Mouse (Mus musculus): ENCODE measurements around the gene Myo10. TPM values are rescaled to one million over a fixed set of nuclear protein-coding genes. Genes with fewer than 3 reads are reported as not detected.

Gene Myo10
- polyA plus RNA-seq, 1 experiment, result not detected

GRCm38 (mm10) chr15:25631332-25631731 is 9.0 kb downstream of the Myo10 start:
- TF ChIP-seq GATA1 (IDR thresholded peaks at IDR 0.05; ENCODE audit: low read length), result no peak

GRCm38 (mm10) chr15:25632902-25633301 is 10.6 kb downstream of the Myo10 start:
- no peak for TF ChIP-seq GATA1 (IDR thresholded peaks at IDR 0.05; ENCODE audit: low read length)

GRCm38 (mm10) chr15:25633674-25634340 is 11.5 kb downstream of the Myo10 start:
- no peak for TF ChIP-seq GATA1 (IDR thresholded peaks at IDR 0.05; ENCODE audit: low read length)

- TF ChIP-seq GATA1 (IDR thresholded peaks at IDR 0.05; ENCODE audit: low read length), result no peak
Measured at GRCm38 (mm10) chr15:25637727-25638126, 15.4 kb downstream of the Myo10 start.

- no peak for TF ChIP-seq GATA1 (IDR thresholded peaks at IDR 0.05; ENCODE audit: low read length)
Measured at GRCm38 (mm10) chr15:25639217-25639616, 16.9 kb downstream of the Myo10 start.

GRCm38 (mm10) chr15:25640840-25641752 is 18.8 kb downstream of the Myo10 start:
- no peak for TF ChIP-seq GATA1 (IDR thresholded peaks at IDR 0.05; ENCODE audit: low read length)

GRCm38 (mm10) chr15:25642214-25643058 is 20.1 kb downstream of the Myo10 start:
- TF ChIP-seq GATA1 (IDR thresholded peaks at IDR 0.05; ENCODE audit: low read length), result no peak

- no peak for TF ChIP-seq GATA1 (IDR thresholded peaks at IDR 0.05; ENCODE audit: low read length)
Measured at GRCm38 (mm10) chr15:25645862-25646261, 23.5 kb downstream of the Myo10 start.

GRCm38 (mm10) chr15:25648287-25648686 is 26.0 kb downstream of the Myo10 start:
- no peak for TF ChIP-seq GATA1 (IDR thresholded peaks at IDR 0.05; ENCODE audit: low read length)

- TF ChIP-seq GATA1 (IDR thresholded peaks at IDR 0.05; ENCODE audit: low read length), result no peak
Measured at GRCm38 (mm10) chr15:25650371-25650770, 28.0 kb downstream of the Myo10 start.

GRCm38 (mm10) chr15:25651820-25652219 is 29.5 kb downstream of the Myo10 start:
- no peak for TF ChIP-seq GATA1 (IDR thresholded peaks at IDR 0.05; ENCODE audit: low read length)

GRCm38 (mm10) chr15:25652368-25652767 is 30.0 kb downstream of the Myo10 start:
- TF ChIP-seq GATA1 (IDR thresholded peaks at IDR 0.05; ENCODE audit: low read length), result no peak

- no peak for TF ChIP-seq GATA1 (IDR thresholded peaks at IDR 0.05; ENCODE audit: low read length)
Measured at GRCm38 (mm10) chr15:25652933-25653332, 30.6 kb downstream of the Myo10 start.

- TF ChIP-seq GATA1 (IDR thresholded peaks at IDR 0.05; ENCODE audit: low read length), result no peak
Measured at GRCm38 (mm10) chr15:25653680-25654079, 31.4 kb downstream of the Myo10 start.

GRCm38 (mm10) chr15:25662833-25663519 is 40.7 kb downstream of the Myo10 start:
- TF ChIP-seq GATA1 (IDR thresholded peaks at IDR 0.05; ENCODE audit: low read length), result no peak

All from G1E-ER4 (cell line).